Mouse (Mus musculus): ENCODE measurements around the gene Gm8126. TPM values are rescaled to one million over a fixed set of nuclear protein-coding genes. Genes with fewer than 3 reads are reported as not detected.

Gene Gm8126
- not detected for polyA plus RNA-seq (2017; shearing (Covaris generic))

GRCm38 (mm10) chr14:43258349-43258748 lies at the start of gene Gm8126:
Gene Gm8126, plus strand, starts transcription at chr14:43258649.

DNA sequence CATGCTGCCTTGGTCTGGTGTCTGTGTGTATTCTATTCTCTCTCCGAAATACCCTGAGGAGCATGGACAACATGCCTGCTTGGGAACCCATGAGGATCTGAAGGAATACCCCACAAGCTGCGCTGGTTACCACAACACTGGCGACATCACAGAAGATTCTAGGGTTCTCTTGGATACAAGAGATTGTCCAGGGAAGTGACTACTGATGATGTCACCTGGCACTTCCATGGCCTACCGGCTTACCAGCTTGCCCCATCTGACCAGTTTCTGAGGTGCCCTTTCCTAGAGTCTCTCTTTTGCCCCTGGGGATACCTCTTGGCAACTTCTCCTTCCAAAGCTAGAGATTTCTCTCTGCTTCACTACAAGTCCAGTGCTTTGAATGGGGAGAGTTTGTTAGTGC lies 23.2 kb upstream of the Gm8126 start, which contains the start of gene Gm8122:
Gm8122 (minus strand) TSS at position 101 of the 400 bp plus-strand sequence.

DNA sequence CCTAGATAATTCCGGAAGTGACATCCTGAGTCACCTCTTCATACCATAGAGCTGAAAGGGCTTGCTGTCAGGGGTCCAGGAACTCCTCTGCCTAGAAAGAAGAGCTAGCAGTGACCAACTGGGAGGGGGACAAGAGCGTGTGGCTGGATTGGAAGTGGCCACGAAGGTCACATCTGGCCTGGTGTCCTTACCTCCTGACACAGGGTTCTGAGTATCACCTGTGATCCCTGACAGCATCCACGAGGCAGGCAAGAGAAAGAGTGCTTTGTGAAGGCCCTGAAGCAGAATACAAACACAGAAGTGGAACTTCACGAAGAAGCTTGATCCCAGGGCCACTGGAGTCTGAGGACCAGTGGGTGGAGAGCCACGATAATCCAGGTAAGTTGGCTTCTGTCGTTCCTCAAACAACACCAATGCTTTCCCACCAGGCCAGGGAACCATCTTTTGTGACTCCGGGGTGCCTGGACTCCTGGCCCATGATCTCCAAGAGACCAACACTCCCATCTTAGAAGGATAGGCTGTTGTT lies 16.6 kb downstream of the Gm8126 start, which contains the start of gene Gm9732:
Gm9732 (plus strand) TSS at position 51 of the 526 bp plus-strand sequence.

DNA sequence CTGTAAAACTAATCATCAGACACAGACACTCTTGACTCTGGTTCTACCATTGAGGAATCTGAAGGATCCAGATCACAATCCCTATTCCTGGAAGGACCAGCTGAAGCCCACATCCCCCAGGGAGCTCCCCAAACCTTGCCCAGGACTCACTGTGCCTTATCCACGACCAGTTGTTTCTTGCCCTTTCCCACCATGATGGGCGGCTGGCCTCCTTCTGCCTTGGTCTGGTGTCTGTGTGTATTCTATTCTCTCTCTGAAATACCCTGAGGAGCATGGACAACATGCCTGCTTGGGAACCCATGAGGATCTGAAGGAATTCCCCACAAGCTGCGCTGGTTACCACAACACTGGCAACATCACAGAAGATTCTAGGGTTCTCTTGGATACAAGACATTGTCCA lies 35.1 kb downstream of the Gm8126 start, which contains the start of gene Gm8127:
Gm8127 (minus strand) TSS at position 330 of the 400 bp plus-strand sequence.

Other genes with a start within 250 kb of the Gm8126 start
- not detected for gene Gm10376, start 243.0 kb upstream of the Gm8126 start, polyA plus RNA-seq (2017; shearing (Covaris generic))
- not detected for gene Gm8094, start 182.0 kb upstream of the Gm8126 start, polyA plus RNA-seq (2017; shearing (Covaris generic))
- gene Gm8104, start 158.0 kb upstream of the Gm8126 start, polyA plus RNA-seq (2017; shearing (Covaris generic)): not detected
- not detected for gene Gm7233, start 78.8 kb upstream of the Gm8126 start, polyA plus RNA-seq (2017; shearing (Covaris generic))
- gene Gm8122, start 23.3 kb upstream of the Gm8126 start, polyA plus RNA-seq (2017; shearing (Covaris generic)): not detected
- gene Gm9732, start 16.4 kb downstream of the Gm8126 start, polyA plus RNA-seq (2017; shearing (Covaris generic)): 0.29 TPM
- not detected for gene Gm8127, start 35.2 kb downstream of the Gm8126 start, polyA plus RNA-seq (2017; shearing (Covaris generic))
- not detected for gene 1700001F09Rik, start 89.2 kb downstream of the Gm8126 start, polyA plus RNA-seq (2017; shearing (Covaris generic))
- not detected for gene Gm8138, start 157.7 kb downstream of the Gm8126 start, polyA plus RNA-seq (2017; shearing (Covaris generic))